In genomic region chr5:63766715-63767114, GRCm38 (mm10) we compare ENCODE assay signal across 8 mouse cellular contexts. TPM values are rescaled to one million over a fixed set of nuclear protein-coding genes. Genes with fewer than 3 reads are reported as not detected.
DNase-seq lines count a peak whose midpoint lies in the region; ATAC-seq and TF ChIP-seq lines count a peak whose summit lies in the region.

No protein-coding gene starts in this region.

- intact Hi-C loops in left cerebral cortex, postnatal 36 days (cut with DNase I) = loop anchor here (2.0 to 10.0 kb wide), 3 partner anchors 112 to 872 kb away; no protein-coding TSS in a partner anchor

- no peak overlapping the region for H3K9ac ChIP-seq in hindbrain, embryonic 12.5 days
- no peak overlapping the region for H3K9ac ChIP-seq in hindbrain, embryonic 16.5 days (ENCODE audit: low read depth, low read length)
- H3K9ac ChIP-seq in midbrain, postnatal 0 days (replicated peaks; ENCODE audit: low read length, poor library complexity, severe bottlenecking) = no peak overlapping the region

- no peak for TF ChIP-seq POLR2A in cortical plate, adult 2 months (IDR thresholded peaks at IDR 0.05; ENCODE audit: extremely low read depth, insufficient read depth, low read length)

- H3K4me1 ChIP-seq in hindbrain, embryonic 10.5 days (replicated peaks) = no peaks in the 10 kb centered on the region
- H3K4me1 ChIP-seq in hindbrain, embryonic 12.5 days = no peaks in the 10 kb centered on the region
- H3K4me1 ChIP-seq in cortical plate, adult 2 months (ENCODE audit: control insufficient read depth, insufficient read depth, low read length) = peaks cover 3% of the 10 kb centered on the region; the same call in 1 of the 2 replicates
- H3K4me1 ChIP-seq in hindbrain, embryonic 16.5 days (ENCODE audit: control insufficient read depth, insufficient read depth, low read depth, low read length) = peaks cover 4% of the 10 kb centered on the region
- H3K4me1 ChIP-seq in midbrain, postnatal 0 days (ENCODE audit: insufficient read depth, low read length) = no peaks in the 10 kb centered on the region

- no peak overlapping the region for H3K4me2 ChIP-seq in hindbrain, embryonic 12.5 days (replicated peaks)
- H3K4me2 ChIP-seq in hindbrain, embryonic 16.5 days (ENCODE audit: low read length) = no peak overlapping the region
- no peak overlapping the region for H3K4me2 ChIP-seq in midbrain, postnatal 0 days (ENCODE audit: low read depth, low read length, poor library complexity, severe bottlenecking)

- TF ChIP-seq CTCF in cortical plate, adult 2 months (IDR thresholded peaks at IDR 0.05; ENCODE audit: extremely low read depth, insufficient read depth, low read length) = peak; percentile 52; the same call in 1 of the 2 replicates
- peak; percentile 95 for TF ChIP-seq CTCF in midbrain, postnatal 0 days (IDR thresholded peaks at IDR 0.05)

- H3K9me3 ChIP-seq in hindbrain, embryonic 10.5 days = no peaks in the 10 kb centered on the region
- no peaks in the 10 kb centered on the region for H3K9me3 ChIP-seq in hindbrain, embryonic 12.5 days (replicated peaks)
- H3K9me3 ChIP-seq in hindbrain, embryonic 16.5 days (ENCODE audit: control insufficient read depth, low read length) = no peaks in the 10 kb centered on the region
- H3K9me3 ChIP-seq in midbrain, postnatal 0 days (ENCODE audit: low read length) = no peaks in the 10 kb centered on the region

- H3K27me3 ChIP-seq in hindbrain, embryonic 10.5 days (ENCODE audit: insufficient read depth, poor library complexity, severe bottlenecking) = no peaks in the 10 kb centered on the region
- H3K27me3 ChIP-seq in hindbrain, embryonic 12.5 days = no peaks in the 10 kb centered on the region
- no peaks in the 10 kb centered on the region for H3K27me3 ChIP-seq in hindbrain, embryonic 16.5 days (replicated peaks; ENCODE audit: control insufficient read depth, insufficient read depth, low read length)
- no peaks in the 10 kb centered on the region for H3K27me3 ChIP-seq in midbrain, postnatal 0 days (ENCODE audit: insufficient read depth, low read length)

- ATAC-seq in hindbrain, embryonic 12.5 days (ENCODE audit: low FRiP score) = no peak
- peak; percentile 67; the same call in 1 of the 2 replicates for ATAC-seq in hindbrain, embryonic 16.5 days
- peak; percentile 55; the same call in 1 of the 2 replicates for ATAC-seq in midbrain, postnatal 0 days (ENCODE audit: low FRiP score)

- WGBS in hindbrain, embryonic 10.5 days = 46% methylated on average over 6 of the region's 6 CpGs
- WGBS in hindbrain, embryonic 12.5 days = 47% methylated on average over 6 of the region's 6 CpGs
- 42% methylated on average over 6 of the region's 6 CpGs for whole genome bisulfite sequencing in hindbrain, embryonic 16.5 days
- WGBS in midbrain, postnatal 0 days = 44% methylated on average over 6 of the region's 6 CpGs

- no peaks in the 10 kb centered on the region for H3K36me3 ChIP-seq in hindbrain, embryonic 10.5 days
- H3K36me3 ChIP-seq in hindbrain, embryonic 12.5 days = no peaks in the 10 kb centered on the region
- no peaks in the 10 kb centered on the region for H3K36me3 ChIP-seq in hindbrain, embryonic 16.5 days (ENCODE audit: control insufficient read depth, insufficient read depth, low read length)
- H3K36me3 ChIP-seq in midbrain, postnatal 0 days (ENCODE audit: insufficient read depth, low read length) = no peaks in the 10 kb centered on the region

- no peak overlapping the region for H3K4me3 ChIP-seq in hindbrain, embryonic 10.5 days
- H3K4me3 ChIP-seq in hindbrain, embryonic 12.5 days = no peak overlapping the region
- H3K4me3 ChIP-seq in cortical plate, adult 2 months (ENCODE audit: insufficient read depth, low read length) = no peak overlapping the region
- no peak overlapping the region for H3K4me3 ChIP-seq in hindbrain, embryonic 16.5 days (ENCODE audit: low read length)
- no peak overlapping the region for H3K4me3 ChIP-seq in midbrain, postnatal 0 days (ENCODE audit: low read depth, low read length)

- H3K27ac ChIP-seq in hindbrain, embryonic 10.5 days = no peak overlapping the region
- H3K27ac ChIP-seq in hindbrain, embryonic 12.5 days = no peak overlapping the region
- H3K27ac ChIP-seq in cortical plate, adult 2 months (ENCODE audit: insufficient read depth, low read length) = no peak overlapping the region
- H3K27ac ChIP-seq in hindbrain, embryonic 16.5 days (ENCODE audit: low read depth, low read length) = no peak overlapping the region
- H3K27ac ChIP-seq in midbrain, postnatal 0 days (ENCODE audit: low read depth, low read length) = no peak overlapping the region

- peak; percentile 40 for DNase-seq in hindbrain, embryonic 10.5 days (ENCODE audit: low spot score)
- DNase-seq in MEL-GATA-1-ER (ENCODE audit: extremely low read depth, low read depth) = peak; percentile 39
- DNase-seq in left cerebral cortex, postnatal 36 days (ENCODE audit: low spot score in 2 of 2) = peak; percentile 30 to 46
- peak; percentile 90 for DNase-seq in midbrain, postnatal 0 days (ENCODE audit: low spot score)
- DNase-seq in thymus, postnatal 25 days = peak; percentile 25

RNA-seq across cellular contexts. Expression of gene 0610040J01Rik, which starts 45.4 kb away (rescaled TPM):
- polyA plus RNA-seq in hindbrain, embryonic 10.5 days (2016; fragmentation: Nextera tagmentation; extraction: Ambion mirVana) = 3.3 and 3.8 TPM in 2 replicates
- polyA plus RNA-seq in hindbrain, embryonic 12.5 days (2016; fragmentation: Nextera tagmentation; extraction: Ambion mirVana) = 3.3 and 4.8 TPM in 2 replicates
- 7.0 and 7.1 TPM in 2 replicates for polyA plus RNA-seq in cortical plate, adult 2 months (2012; rRNA removed)
- polyA plus RNA-seq in hindbrain, embryonic 16.5 days (2015; fragmentation: Nextera tagmentation; extraction: Ambion mirVana) = 3.6 and 3.8 TPM in 2 replicates
- total RNA-seq in left cerebral cortex, postnatal 36 days (2021) = 1 to 10 TPM; 4.3 to 6.2 TPM
- total RNA-seq in midbrain, postnatal 0 days (2014; rRNA removed) = 0.93 and 1.3 TPM in 2 replicates
- 2.9 and 3.2 TPM in 2 replicates for polyA plus RNA-seq in midbrain, postnatal 0 days (2015; fragmentation: Nextera tagmentation; extraction: Ambion mirVana)

Comparison
In these comparisons a context has a peak if more than half of its experiments do, and no peak if none do; other contexts are left out.
1. DNase-seq: peak in every context shown above with its lines; median percentile 90 in midbrain, postnatal 0 days; 40 in hindbrain, embryonic 10.5 days; 39 in MEL-GATA-1-ER; 38 in left cerebral cortex, postnatal 36 days; 25 in thymus, postnatal 25 days.